Mouse (Mus musculus): Measurements from ENCODE around the gene Cryga.

DNA sequence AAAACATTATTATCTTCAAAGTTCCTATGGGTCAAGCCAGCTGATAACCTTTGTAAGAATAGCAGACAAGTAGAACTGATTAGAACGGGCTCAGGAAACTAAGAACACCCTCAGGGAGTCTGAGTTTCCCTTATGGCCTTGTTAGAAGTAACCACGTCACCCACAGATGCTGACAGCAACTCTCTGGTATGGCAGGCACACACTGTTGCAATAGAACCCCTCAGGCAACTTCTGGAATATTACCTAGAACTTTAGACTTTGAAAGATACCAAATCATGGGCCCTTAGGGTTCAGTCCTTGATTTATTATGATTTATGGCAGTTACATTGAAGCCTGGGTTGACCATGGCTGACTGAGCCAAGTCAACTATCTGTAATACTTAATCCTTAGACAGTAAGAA lies 43.4 kb upstream of the Cryga start:
- TF ChIP-seq CTCF (IDR thresholded peaks at IDR 0.05; ENCODE audit: low read depth), result no peak
- no peak for TF ChIP-seq EP300 (IDR thresholded peaks at IDR 0.05; ENCODE audit: low read depth)
